Mouse (Mus musculus) MEL (cell line): ENCODE data around the gene Tuba4a. TPM values are rescaled to one million over a fixed set of nuclear protein-coding genes. Genes with fewer than 3 reads are reported as not detected.

Source experiments
- DNase-seq: peaks from one replicate; pipeline ENCODE4 v3.0.0; 2011; ENCODE audit warnings: low read depth, low spot score
- H3K27ac ChIP-seq: 2 replicates; pipeline ENCODE4 v1.5.1; 2012; ENCODE audit warnings: low read depth, mild to moderate bottlenecking, control low read depth, low read length, moderate library complexity; ENCODE audit not compliant: control insufficient read depth
- H3K27me3 ChIP-seq, 2 experiments: fragments of 150-350 bp in 1 of 2; sonication (generic) in 1 of 2; 2 replicates each; pipeline ENCODE4 v1.6.1; 2012; ENCODE audit warnings: low read length in 2 of 2, mild to moderate bottlenecking in 2 of 2, improper control_type of control experiment in 1 of 2, moderate library complexity in 1 of 2; ENCODE audit not compliant: insufficient read depth in 2 of 2, control insufficient read depth in 1 of 2
- H3K36me3 ChIP-seq, 2 experiments: 2 replicates each; pipeline ENCODE4 v1.6.1; 2012 to 2014; ENCODE audit warnings: low read length in 2 of 2, improper control_type of control experiment in 1 of 2, inconsistent platforms in 1 of 2, mild to moderate bottlenecking in 1 of 2; ENCODE audit not compliant: insufficient read depth in 2 of 2, control insufficient read depth in 1 of 2
- H3K4me1 ChIP-seq, 2 experiments: fragments of 150-350 bp in 1 of 2; sonication (generic) in 1 of 2; 2 replicates each; pipeline ENCODE4 v1.6.1; 2012; ENCODE audit warnings: low read length in 2 of 2, improper control_type of control experiment in 1 of 2, mild to moderate bottlenecking in 1 of 2; ENCODE audit not compliant: insufficient read depth in 2 of 2, control insufficient read depth in 1 of 2
- H3K4me3 ChIP-seq, 2 experiments: fragments of 150-350 bp in 1 of 2; sonication (generic) in 1 of 2; 2 replicates each; pipeline ENCODE4 v1.5.1; 2012; ENCODE audit warnings: low read depth in 2 of 2, low read length in 2 of 2, mild to moderate bottlenecking in 2 of 2, moderate library complexity in 2 of 2, control low read depth in 1 of 2, improper control_type of control experiment in 1 of 2; ENCODE audit not compliant: control insufficient read depth in 1 of 2, insufficient read depth in 1 of 2
- H3K79me2 ChIP-seq: 2 replicates; pipeline ENCODE4 v1.6.1; 2012; ENCODE audit warnings: mild to moderate bottlenecking, low read length, moderate library complexity; ENCODE audit not compliant: control insufficient read depth, poor library complexity, insufficient read depth
- H3K9ac ChIP-seq: 2 replicates; pipeline ENCODE4 v1.6.1; 2012; ENCODE audit warnings: low read depth, mild to moderate bottlenecking, control low read depth, low read length, moderate library complexity; ENCODE audit not compliant: control insufficient read depth, poor library complexity, severe bottlenecking
- H3K9me3 ChIP-seq: fragments of 150-350 bp; sonication (generic); replicated peaks from 2 replicates; pipeline ENCODE4 v1.6.1; 2012; ENCODE audit warnings: mild to moderate bottlenecking, low read length, improper control_type of control experiment, moderate library complexity; ENCODE audit not compliant: insufficient read depth
- BHLHE40 ChIP-seq: IDR thresholded peaks from 2 replicates; pipeline ENCODE4 v1.6.1; 2012; ENCODE audit warnings: low read depth, mild to moderate bottlenecking, inconsistent platforms, low read length, improper control_type of control experiment, borderline replicate concordance
- CHD1 ChIP-seq: IDR thresholded peaks from 2 replicates; pipeline ENCODE4 v1.6.1; 2012; ENCODE audit warnings: low read depth, mild to moderate bottlenecking, inconsistent platforms, low read length, improper control_type of control experiment
- EP300 ChIP-seq, 2 experiments: IDR thresholded peaks; 2 replicates each; pipeline ENCODE4 v1.6.1; 2011; ENCODE audit warnings: improper control_type of control experiment in 2 of 2, low read length in 2 of 2, low read depth in 1 of 2, mild to moderate bottlenecking in 1 of 2
- ETS1 ChIP-seq: IDR thresholded peaks from 2 replicates; pipeline ENCODE4 v1.6.1; 2012; ENCODE audit warnings: low read depth, mild to moderate bottlenecking, inconsistent platforms, low read length, improper control_type of control experiment, moderate library complexity
- MAFK ChIP-seq: IDR thresholded peaks from 2 replicates; pipeline ENCODE4 v1.6.1; 2011; ENCODE audit warnings: low read depth, mild to moderate bottlenecking, low read length, improper control_type of control experiment, borderline replicate concordance
- MEF2A ChIP-seq: IDR thresholded peaks from 2 replicates; pipeline ENCODE4 v1.6.1; 2014; ENCODE audit warnings: low read depth, mild to moderate bottlenecking, inconsistent platforms, low read length, improper control_type of control experiment; ENCODE audit not compliant: poor library complexity, insufficient replicate concordance, severe bottlenecking; ENCODE audit errors: extremely low read depth
- MYC ChIP-seq: IDR thresholded peaks from 2 replicates; pipeline ENCODE4 v1.6.1; 2011; ENCODE audit warnings: low read depth, mild to moderate bottlenecking, low read length, improper control_type of control experiment, moderate library complexity
- NELFE ChIP-seq: IDR thresholded peaks from 2 replicates; pipeline ENCODE4 v1.6.1; 2011; ENCODE audit warnings: low read depth, low read length, improper control_type of control experiment
- SIN3A ChIP-seq: IDR thresholded peaks from 2 replicates; pipeline ENCODE4 v1.6.1; 2012; ENCODE audit warnings: low read length, improper control_type of control experiment, inconsistent platforms
- polyA plus RNA-seq, 2 experiments: library from polyadenylated mRNA; stranded (reverse) in 1 of 2; unstranded in 1 of 2; fragments of >175 nt in 1 of 2; fragments of >200 nt in 1 of 2; gene quantifications; 2 replicates each; pipeline versions ENCODE4 v1.2.1 to v1.2.4; 2012; ENCODE audit warnings: low replicate concordance in 2 of 2, low read depth in 1 of 2; ENCODE audit not compliant: insufficient read length in 2 of 2, insufficient read depth in 1 of 2, missing spikeins in 1 of 2
- total RNA-seq: library from RNA; depleted of rRNA; stranded (reverse); fragments of 300-350 nt; gene quantifications from 2 replicates; pipeline ENCODE4 v1.2.3, GENCODE M21; 2012

Tuba4a gene
- total and polyA plus RNA-seq, 3 experiments = 385 to 439 TPM; not detected in 1

DNA sequence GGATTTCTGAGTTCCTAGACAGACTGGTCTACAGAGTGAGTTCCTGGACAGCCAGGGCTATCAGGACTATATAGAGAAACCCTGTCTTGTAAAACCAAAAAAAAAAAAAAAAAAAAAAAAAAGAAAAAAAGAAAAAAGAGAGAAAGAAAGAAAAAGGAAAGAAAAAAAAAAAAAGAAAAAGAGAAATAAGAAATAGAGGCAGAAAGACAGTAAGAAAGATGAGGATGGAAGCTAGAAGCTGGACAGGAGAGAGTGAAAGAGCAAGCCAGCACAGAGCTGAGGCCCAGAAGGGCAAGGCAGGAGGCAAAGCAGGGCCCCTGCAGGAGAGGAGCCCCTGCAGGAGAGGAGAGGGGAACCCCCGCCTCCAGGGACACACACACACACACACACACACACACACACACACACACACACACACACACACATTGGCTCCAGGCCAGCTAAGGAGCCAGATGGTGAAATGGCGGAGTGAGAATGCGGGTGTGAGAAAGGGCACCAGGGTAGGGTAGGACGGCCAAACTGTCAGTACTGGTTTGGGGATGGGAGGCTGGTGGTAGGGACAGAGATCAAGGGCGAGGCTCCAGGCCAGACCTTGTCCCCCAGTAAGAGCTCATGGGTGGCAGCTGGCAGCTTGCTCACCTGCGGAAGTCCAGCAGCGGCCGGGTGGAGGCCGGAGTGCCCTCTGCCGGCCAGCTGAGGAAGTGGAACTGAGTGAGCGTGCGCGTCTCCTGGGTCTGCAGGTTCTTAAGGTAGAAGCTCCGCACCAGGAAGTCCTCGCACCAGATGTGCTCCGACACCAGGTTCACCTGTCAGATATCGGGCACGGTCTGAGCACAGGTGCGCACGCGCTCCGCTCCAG is 31.7 kb upstream of the Tuba4a start (continued):
- TF ChIP-seq ETS1 (peak; percentile 44), BHLHE40 (no peak), EP300 (IDR thresholded peaks at IDR 0.05; ENCODE audit: low read depth in 1 of 2, low read length in 2 of 2) (no peak; a peak in 1 of 4 replicates)

GRCm38 (mm10) chr1:75250498-75250897 is 30.8 kb upstream of the Tuba4a start:
- no peak overlapping the region for H3K4me3 ChIP-seq
- TF ChIP-seq NELFE = no peak
- no peak for TF ChIP-seq MAFK
- no peak for TF ChIP-seq CHD1
- TF ChIP-seq SIN3A = no peak
- DNase-seq = no peak
- H3K27ac ChIP-seq = no peak overlapping the region
- H3K27me3 ChIP-seq = no peaks in the 10 kb centered on the region
- no peaks in the 10 kb centered on the region; a peak in 1 of 4 replicates for H3K4me1 ChIP-seq
- H3K9me3 ChIP-seq = no peaks in the 10 kb centered on the region
- no peak overlapping the region for H3K9ac ChIP-seq
- H3K36me3 ChIP-seq = no peaks in the 10 kb centered on the region
- H3K79me2 ChIP-seq = no peaks in the 10 kb centered on the region

DNA sequence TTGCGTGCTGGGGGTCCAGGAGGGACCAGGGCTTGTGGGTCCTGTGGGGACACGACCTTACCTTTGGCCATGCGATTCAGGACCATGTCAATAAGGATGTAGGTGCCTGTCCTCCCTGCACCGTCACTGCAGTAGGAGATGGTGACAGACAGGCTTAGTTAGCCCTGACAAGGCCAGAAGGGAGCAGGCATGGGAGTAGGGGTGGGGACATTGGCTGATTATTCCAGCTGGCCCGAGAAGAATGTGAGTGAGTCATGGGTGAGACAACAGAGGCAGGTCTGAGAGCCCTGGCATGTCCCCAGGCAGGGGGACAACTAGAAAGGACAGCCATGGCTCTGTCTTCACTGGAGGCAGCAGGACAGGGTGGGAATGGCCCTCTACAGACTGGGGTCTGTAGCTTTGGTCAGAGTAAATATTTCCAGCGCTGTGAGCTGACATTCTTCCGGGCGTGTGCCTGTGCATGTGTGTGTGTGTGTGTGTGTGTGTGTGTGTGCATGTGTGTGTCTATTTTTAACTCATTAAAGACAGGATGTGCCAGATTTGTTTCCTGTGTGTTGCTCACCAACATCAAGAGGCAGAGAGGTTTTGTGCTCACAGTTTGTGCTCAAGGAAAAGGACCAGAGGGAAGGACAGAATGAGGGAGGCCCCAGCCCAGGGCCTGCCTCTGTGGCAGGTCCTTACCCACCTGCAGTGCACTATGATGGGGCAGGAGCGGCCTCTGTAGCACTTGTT is 28.5 kb upstream of the Tuba4a start:
- DNase-seq = no peak
- no peaks in the 10 kb centered on the region; a peak in 1 of 4 replicates for H3K4me1 ChIP-seq
- H3K27me3 ChIP-seq = no peaks in the 10 kb centered on the region
- H3K4me3 ChIP-seq = no peak overlapping the region
- H3K79me2 ChIP-seq = no peaks in the 10 kb centered on the region
- no peak overlapping the region for H3K9ac ChIP-seq
- no peaks in the 10 kb centered on the region for H3K36me3 ChIP-seq
- no peak overlapping the region for H3K27ac ChIP-seq
- H3K9me3 ChIP-seq = no peaks in the 10 kb centered on the region
- TF ChIP-seq ETS1 = no peak
- no peak for TF ChIP-seq MYC
- no peak for TF ChIP-seq BHLHE40
- no peak for TF ChIP-seq MEF2A
